Mouse (Mus musculus) ES-Bruce4 (cell line): ENCODE measurements around the gene Ptges3. TPM values are rescaled to one million over a fixed set of nuclear protein-coding genes. Genes with fewer than 3 reads are reported as not detected.
"Not testable (repeated sequence)": the region's sequence is repeated elsewhere in the genome, so short reads cannot be mapped to it uniquely, and the experiment has no call there.

Experiments
- H3K27ac ChIP-seq: 2 replicates; pipeline ENCODE4 v1.5.1; 2012; ENCODE audit warnings: low read length, inconsistent platforms; ENCODE audit not compliant: insufficient read depth
- H3K27me3 ChIP-seq: 2 replicates; pipeline ENCODE4 v1.6.1; 2012; ENCODE audit warnings: mild to moderate bottlenecking, low read length, inconsistent platforms; ENCODE audit not compliant: control insufficient read depth, poor library complexity, insufficient read depth, severe bottlenecking
- H3K36me3 ChIP-seq: 2 replicates; pipeline ENCODE4 v1.6.1; 2012; ENCODE audit warnings: inconsistent platforms, mild to moderate bottlenecking, low read length, moderate library complexity; ENCODE audit not compliant: control insufficient read depth, poor library complexity, insufficient read depth, severe bottlenecking
- H3K4me1 ChIP-seq: one replicate; pipeline ENCODE4 v1.8.1; 2011; ENCODE audit warnings: low read length; ENCODE audit not compliant: control insufficient read depth, insufficient read depth
- H3K4me3 ChIP-seq: 2 replicates; pipeline ENCODE4 v1.5.1; 2011; ENCODE audit warnings: low read depth, mild to moderate bottlenecking, low read length
- H3K9ac ChIP-seq: 2 replicates; pipeline ENCODE4 v1.6.1; 2012; ENCODE audit warnings: low read depth, mild to moderate bottlenecking, inconsistent platforms; ENCODE audit not compliant: poor library complexity, severe bottlenecking
- H3K9me3 ChIP-seq: replicated peaks from 2 replicates; pipeline ENCODE4 v1.6.1; 2012; ENCODE audit warnings: mild to moderate bottlenecking, low read length, inconsistent platforms; ENCODE audit not compliant: control insufficient read depth, poor library complexity, insufficient read depth, severe bottlenecking
- CTCF ChIP-seq: IDR thresholded peaks from one replicate; pipeline ENCODE4 v1.8.1; 2011; ENCODE audit warnings: low read depth, low read length
- EP300 ChIP-seq: IDR thresholded peaks from 2 replicates; pipeline ENCODE4 v1.6.1; 2011; ENCODE audit warnings: low read depth, low read length; ENCODE audit not compliant: insufficient read depth
- POLR2A ChIP-seq: IDR thresholded peaks from one replicate; pipeline ENCODE4 v1.8.1; 2011; ENCODE audit warnings: low read length; ENCODE audit not compliant: insufficient read depth
- polyA plus RNA-seq: library from polyadenylated mRNA; stranded (reverse); fragments of >200 nt; gene quantifications from 2 replicates; pipeline ENCODE4 v1.2.4, GENCODE M21; 2011; ENCODE audit warnings: low read depth; ENCODE audit not compliant: missing spikeins, insufficient read depth, insufficient read length

Ptges3 gene
- polyA plus RNA-seq, 1 experiment, result 788 TPM

DNA sequence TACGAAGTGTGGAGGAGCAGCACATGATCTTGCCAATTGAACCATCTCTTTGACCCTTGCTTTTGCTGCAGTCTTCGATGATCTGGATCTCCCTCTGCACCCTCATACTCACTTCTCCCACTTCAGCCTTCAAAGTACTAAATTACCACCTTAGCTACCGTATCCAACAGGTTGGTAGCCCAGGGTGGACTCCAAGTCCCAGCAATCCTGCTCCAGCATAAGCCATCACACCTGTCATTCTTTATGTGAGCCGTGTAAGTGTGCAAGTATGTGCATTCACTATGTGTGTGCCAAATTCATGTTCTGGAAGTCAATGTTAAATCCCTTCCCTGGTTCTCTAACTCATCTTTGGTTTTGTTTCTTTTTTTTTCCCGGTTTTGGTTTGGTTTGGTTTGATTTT, 7.2 kb upstream of the Ptges3 start:
- Histone ChIP-seq H3K4me3 (no peak overlapping the region), H3K36me3 (peaks cover 34% of the 10 kb centered on the region)

DNA sequence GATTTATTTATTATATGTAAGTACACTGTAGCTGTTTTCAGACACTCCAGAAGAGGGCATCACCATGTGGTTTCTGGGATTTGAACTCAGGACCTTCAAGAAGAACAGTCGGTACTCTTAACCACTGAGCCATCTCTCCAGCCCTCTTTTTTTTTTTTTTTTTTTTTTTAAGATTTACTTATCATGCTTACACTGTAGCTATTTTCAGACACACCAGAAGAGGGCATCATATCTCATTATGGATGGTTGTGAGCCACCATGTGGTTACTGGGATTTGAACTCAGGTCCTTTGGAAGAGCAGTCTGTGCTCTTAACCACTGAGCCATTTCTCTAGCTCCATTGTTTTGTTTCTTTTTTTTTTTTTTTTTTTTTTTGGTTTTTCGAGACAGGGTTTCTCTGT, 6.6 kb upstream of the Ptges3 start:
- H3K9me3 ChIP-seq, H3K4me3 ChIP-seq, H3K27me3 ChIP-seq, H3K4me1 ChIP-seq, H3K27ac ChIP-seq, H3K9ac ChIP-seq: not testable (repeated sequence)
- peaks cover 28% of the 10 kb centered on the region for H3K36me3 ChIP-seq

More for the DNA sequence above, 7.2 kb upstream of the Ptges3 start:
- Histone ChIP-seq H3K9ac (no peak overlapping the region), H3K27me3 (no peaks in the 10 kb centered on the region), H3K9me3 (no peaks in the 10 kb centered on the region), H3K27ac (no peak overlapping the region), H3K4me1 (no peaks in the 10 kb centered on the region)
- no peak for TF ChIP-seq EP300
- TF ChIP-seq POLR2A, result no peak
- no peak for TF ChIP-seq CTCF

DNA sequence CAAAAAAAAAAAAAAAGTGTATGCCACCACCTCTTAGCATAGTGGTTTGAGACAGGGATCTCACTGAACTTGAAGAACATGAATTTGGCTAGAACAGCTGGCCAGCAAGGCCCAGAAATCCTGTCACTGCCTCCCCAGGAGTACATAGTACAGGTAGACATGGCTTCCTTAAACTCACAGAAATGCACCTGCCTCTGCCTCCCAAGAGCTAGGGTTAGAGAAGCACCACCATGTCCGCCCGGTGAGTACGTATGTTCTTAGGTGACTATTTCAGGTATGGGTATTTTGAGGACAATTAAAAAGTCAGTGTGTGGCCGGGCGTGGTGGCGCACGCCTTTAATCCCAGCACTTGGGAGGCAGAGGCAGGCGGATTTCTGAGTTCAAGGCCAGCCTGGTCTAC, 5.8 kb upstream of the Ptges3 start:
- Histone ChIP-seq H3K9ac (no peak overlapping the region), H3K36me3 (peaks cover 21% of the 10 kb centered on the region), H3K27ac (no peak overlapping the region), H3K4me3 (no peak overlapping the region), H3K4me1 (no peaks in the 10 kb centered on the region), H3K27me3 (no peaks in the 10 kb centered on the region), H3K9me3 (no peaks in the 10 kb centered on the region)
- TF ChIP-seq EP300 (no peak), POLR2A (no peak), CTCF (no peak)

DNA sequence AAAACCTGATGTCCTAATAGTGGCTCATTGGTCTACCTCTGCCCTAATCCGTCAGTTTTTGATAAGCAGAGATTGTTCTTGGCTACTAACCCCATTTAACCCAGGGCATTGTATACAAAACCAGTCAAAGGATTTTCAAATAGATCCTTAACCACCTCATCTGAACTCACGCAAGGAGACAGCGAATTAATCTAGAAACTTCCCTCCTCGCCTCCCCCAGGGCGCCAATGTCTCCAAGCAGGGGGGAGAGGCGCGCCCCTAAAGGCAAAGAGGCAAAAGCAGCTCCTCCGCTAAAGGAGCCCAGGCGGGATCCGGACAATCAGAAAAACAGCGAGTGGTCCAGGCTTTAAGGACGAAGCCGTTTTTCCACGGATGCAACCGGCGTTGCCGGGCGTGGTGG, 570 bp upstream of the Ptges3 start:
- H3K9me3 ChIP-seq, result no peaks in the 10 kb centered on the region
- no peaks in the 10 kb centered on the region for H3K27me3 ChIP-seq
- peaks cover 17% of the 10 kb centered on the region for H3K36me3 ChIP-seq
- H3K9ac ChIP-seq, result peak overlapping the region; percentile 89
- H3K4me1 ChIP-seq, result no peaks in the 10 kb centered on the region
- no peak for TF ChIP-seq POLR2A
- TF ChIP-seq CTCF, result no peak
- TF ChIP-seq EP300, result no peak
- peak overlapping the region; percentile 84 for H3K27ac ChIP-seq
- peak overlapping the region; percentile 75 for H3K4me3 ChIP-seq

DNA sequence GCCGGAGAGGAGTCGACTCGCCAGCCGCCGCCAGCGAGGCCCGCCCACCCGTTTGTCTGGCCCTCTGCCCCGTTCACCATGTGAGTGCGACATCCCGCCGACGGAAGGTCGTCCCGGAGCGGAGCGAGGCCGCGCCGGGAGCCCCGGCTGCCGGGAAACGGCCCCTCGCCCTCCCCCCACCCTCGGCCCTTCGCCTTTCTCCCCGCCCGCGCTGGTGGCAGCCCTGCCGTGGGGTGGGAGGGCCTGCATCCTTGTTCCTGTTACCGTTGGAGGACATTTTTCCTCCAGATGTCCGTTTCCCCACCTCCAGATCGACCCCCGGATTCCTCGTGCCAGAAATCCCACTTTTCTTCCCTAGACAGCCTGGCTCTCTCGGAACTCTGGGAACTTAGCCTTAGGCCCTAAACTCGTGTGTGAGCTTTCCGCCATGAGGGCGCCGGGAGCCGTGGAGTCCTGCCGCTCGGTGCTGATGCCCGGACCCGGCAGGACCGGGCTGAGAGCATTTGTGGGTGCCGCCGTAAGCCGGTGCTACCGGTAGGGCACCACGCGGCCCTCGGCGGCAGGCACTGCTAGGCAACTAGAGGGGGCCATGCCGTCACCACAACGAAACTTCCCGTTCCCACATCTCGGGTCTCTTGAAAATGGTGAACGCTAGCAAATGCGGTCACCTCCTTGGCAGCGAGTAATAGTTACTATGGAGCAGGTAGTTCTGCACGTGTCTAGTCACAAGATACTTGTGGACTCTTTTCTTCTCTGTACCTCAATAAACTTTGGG, 640 bp downstream of the Ptges3 start:
- TF ChIP-seq POLR2A (no peak), EP300 (no peak), CTCF (no peak)
- peak overlapping the region; percentile 85 for H3K4me3 ChIP-seq
- H3K36me3 ChIP-seq, result peaks cover 25% of the 10 kb centered on the region

DNA sequence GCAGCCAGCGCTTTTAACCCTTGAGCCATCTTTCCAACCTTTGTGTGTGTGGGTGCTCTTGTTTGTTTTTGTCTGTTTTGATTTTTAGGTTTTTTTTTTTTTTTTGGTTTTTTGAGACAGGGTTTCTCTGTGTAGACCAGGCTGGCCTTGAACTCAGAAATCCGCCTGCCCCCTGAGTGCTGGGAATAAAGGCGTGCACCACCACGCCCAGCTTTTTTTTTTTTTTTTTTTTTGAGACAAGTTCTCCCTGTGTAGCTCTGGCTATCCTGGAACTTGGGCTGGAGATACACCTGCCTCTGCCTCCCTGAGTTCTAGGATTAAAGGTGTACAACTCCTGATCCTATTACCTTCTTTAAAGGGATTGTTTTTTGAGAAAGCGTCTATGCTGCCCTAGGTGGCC, 2.4 kb downstream of the Ptges3 start:
- no peaks in the 10 kb centered on the region for H3K9me3 ChIP-seq
- H3K4me1 ChIP-seq, result peaks cover 2% of the 10 kb centered on the region
- H3K27ac ChIP-seq, result 0 out of 2 replicates have a peak overlapping the region, but pooled peaks have one; percentile 65
- TF ChIP-seq EP300 (no peak), CTCF (no peak), POLR2A (no peak)
- H3K27me3 ChIP-seq, result no peaks in the 10 kb centered on the region
- peak overlapping the region; percentile 89 for H3K9ac ChIP-seq
- peaks cover 27% of the 10 kb centered on the region for H3K36me3 ChIP-seq
- H3K4me3 ChIP-seq, result peak overlapping the region; percentile 77

More for the DNA sequence above, 640 bp downstream of the Ptges3 start:
- peak overlapping the region; percentile 83 for H3K27ac ChIP-seq
- H3K4me1 ChIP-seq, result no peaks in the 10 kb centered on the region
- H3K9ac ChIP-seq, result peak overlapping the region; percentile 89
- no peaks in the 10 kb centered on the region for H3K27me3 ChIP-seq
- H3K9me3 ChIP-seq, result no peaks in the 10 kb centered on the region
